Mouse (Mus musculus): Measurements from ENCODE around the gene Arhgap30.

DNA sequence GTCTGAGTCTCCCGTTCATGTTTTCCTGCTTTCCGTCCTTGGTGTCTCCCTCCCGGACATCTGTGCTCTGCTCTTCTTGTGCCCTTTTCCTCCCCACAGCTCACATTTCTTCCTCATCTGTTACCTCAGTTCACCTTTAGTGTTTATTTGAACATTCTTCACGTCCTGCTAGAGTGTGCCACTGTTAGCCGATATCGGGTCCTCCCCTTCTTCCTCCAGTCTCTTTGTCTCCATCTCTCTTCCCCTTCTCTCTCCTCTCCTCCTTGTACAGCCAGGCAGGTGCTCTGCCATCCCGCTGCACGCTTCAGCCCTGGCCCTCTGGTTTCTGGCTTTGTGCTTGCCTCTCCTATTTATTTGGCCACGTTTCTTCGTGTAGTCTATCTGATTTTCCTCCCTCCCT, 58.9 kb downstream of the Arhgap30 start:
- TF ChIP-seq GATA1 (IDR thresholded peaks at IDR 0.05; ENCODE audit: borderline replicate concordance, low read length) (no peak), FLI1 (IDR thresholded peaks at IDR 0.05; ENCODE audit: low read length) (no peak)

Data from megakaryocyte, embryonic 14.5 days (primary cell).